Mouse (Mus musculus): Measurements from ENCODE around the gene Gm4187.
"Not testable (repeated sequence)": the region's sequence is repeated elsewhere in the genome, so short reads cannot be mapped to it uniquely, and the experiment has no call there.

Gm4187 gene

DNA sequence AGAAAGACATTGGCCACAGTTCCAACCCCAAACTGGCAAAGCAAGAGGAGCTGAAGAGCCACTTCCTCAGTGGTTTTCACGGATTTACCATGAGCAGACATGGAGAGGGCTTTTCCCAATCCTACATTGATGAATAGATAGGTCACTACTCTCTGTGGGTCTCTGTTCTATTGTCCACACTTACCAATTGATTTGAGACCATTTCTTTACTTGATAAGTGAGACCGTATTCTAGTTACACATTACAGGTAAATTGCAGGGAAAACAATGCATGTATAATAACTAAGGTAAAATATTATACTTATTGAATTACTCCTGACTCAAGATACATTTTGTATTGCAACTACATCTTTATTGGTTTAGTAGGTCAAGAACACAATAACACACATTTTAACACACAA, at the start of gene Gm4187:
Gene Gm4187, minus strand, starts transcription at position 101 of the 400 bp plus-strand sequence.
- not testable (repeated sequence) for DNase-seq

DNA sequence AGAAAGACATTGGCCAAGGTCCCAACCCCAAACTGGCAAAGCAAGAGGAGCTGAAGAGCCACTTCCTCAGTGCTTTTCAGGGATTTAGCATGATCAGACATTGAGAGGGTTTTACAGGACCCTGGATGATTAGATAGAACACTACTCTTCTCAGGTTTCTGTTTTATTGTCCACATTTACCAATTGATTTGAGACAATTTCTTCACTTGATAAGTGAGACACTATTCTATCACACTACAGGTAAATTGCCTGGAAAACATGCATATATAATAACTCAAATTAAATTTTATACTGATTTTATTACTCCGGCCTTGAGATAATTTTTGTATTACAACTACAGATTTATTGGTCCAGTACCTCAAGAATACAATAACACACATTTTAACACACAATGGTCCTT, 41.4 kb upstream of the Gm4187 start, which contains the start of gene Gm8660:
Gene Gm8660, minus strand, starts transcription at position 101 of the 400 bp plus-strand sequence.
- DNase-seq, result not testable (repeated sequence)

Data from kidney, postnatal 4 days (tissue).